Mouse (Mus musculus) midbrain, postnatal 0 days (tissue): Measurements from ENCODE around the gene Zscan12. TPM values are rescaled to one million over a fixed set of nuclear protein-coding genes. Genes with fewer than 3 reads are reported as not detected.

ENCODE experiments used
- ATAC-seq: fragments of 200-750 bp; cut with Nextera tagmentation; 2 replicates; pipeline ENCODE4 v1.8.0; 2017; ENCODE audit warnings: moderate number of reproducible peaks, mild to moderate bottlenecking, moderate TSS enrichment, moderate library complexity; ENCODE audit not compliant: low FRiP score
- DNase-seq: peaks from one replicate; pipeline ENCODE4 v3.0.0-alpha.2; 2015; ENCODE audit warnings: low spot score
- H3K27ac ChIP-seq: fragments of 300-500 bp; sonication (generic); 2 replicates; pipeline ENCODE4 v1.5.1; 2014; ENCODE audit warnings: low read depth, mild to moderate bottlenecking, low read length, mixed read lengths
- H3K27me3 ChIP-seq: fragments of 300-500 bp; sonication (generic); 2 replicates; pipeline ENCODE4 v1.6.1; 2014; ENCODE audit warnings: low read length, control low read depth, mixed read lengths; ENCODE audit not compliant: insufficient read depth
- H3K36me3 ChIP-seq: fragments of 300-500 bp; sonication (generic); 2 replicates; pipeline ENCODE4 v1.6.1; 2014; ENCODE audit warnings: low read length, control low read depth, mixed read lengths; ENCODE audit not compliant: insufficient read depth
- H3K4me1 ChIP-seq: fragments of 300-500 bp; sonication (generic); 2 replicates; pipeline ENCODE4 v1.6.1; 2014; ENCODE audit warnings: mild to moderate bottlenecking, control low read depth, antibody characterized with exemption, low read length, mixed read lengths; ENCODE audit not compliant: insufficient read depth
- H3K4me2 ChIP-seq: fragments of 300-500 bp; sonication (generic); 2 replicates; pipeline ENCODE4 v1.6.1; 2014; ENCODE audit warnings: low read depth, mild to moderate bottlenecking, low read length, mixed read lengths; ENCODE audit not compliant: poor library complexity, severe bottlenecking
- H3K4me3 ChIP-seq: fragments of 300-500 bp; sonication (generic); 2 replicates; pipeline ENCODE4 v1.5.1; 2014; ENCODE audit warnings: low read depth, mild to moderate bottlenecking, low read length, moderate library complexity
- H3K9ac ChIP-seq: fragments of 300-500 bp; sonication (generic); replicated peaks from 2 replicates; pipeline ENCODE4 v1.6.1; 2014; ENCODE audit warnings: mild to moderate bottlenecking, low read length, moderate library complexity, mixed read lengths; ENCODE audit not compliant: poor library complexity, severe bottlenecking
- H3K9me3 ChIP-seq: fragments of 300-500 bp; sonication (generic); 2 replicates; pipeline ENCODE4 v1.6.1; 2016; ENCODE audit warnings: low read length, control low read depth
- CTCF ChIP-seq: IDR thresholded peaks from 2 replicates; pipeline ENCODE4 v1.5.1; 2016; ENCODE audit warnings: antibody characterized with exemption, mild to moderate bottlenecking
- WGBS: fragments of 180-500 bp; shearing (Covaris S2); extraction: QIAGEN DNeasy Blood & Tissue Kit; methylation state at CpG from one replicate; pipeline ENCODE4 v1.1.7; 2014; 5-methylcytosine and 5-hydroxymethylcytosine counted together
- microRNA-seq: library from miRNA; unstranded; fragments of <30 nt; microRNA quantifications from one replicate; pipeline ENCODE4, GENCODE M21; 2016; ENCODE audit warnings: borderline number of aligned reads
- polyA plus RNA-seq: library from polyadenylated mRNA; unstranded; fragments of >200 nt; fragmentation: Nextera tagmentation; extraction: Ambion mirVana; gene quantifications from 2 replicates; pipeline ENCODE4 v1.2.1, GENCODE M21; 2015
- total RNA-seq: library from RNA; depleted of rRNA; stranded (reverse); fragments of >200 nt; gene quantifications from 2 replicates; pipeline ENCODE4 v1.2.3, GENCODE M21; 2014; rRNA removed

Zscan12 gene
- total and polyA plus RNA-seq, 2 experiments from 2014 or later, result 5.0 to 7.2 TPM

- 59% methylated on average over 14 of the region's 15 CpGs for WGBS
- Histone ChIP-seq H3K27me3 (no peaks in the 10 kb centered on the region), H3K9me3 (no peaks in the 10 kb centered on the region), H3K4me3 (no peak overlapping the region), H3K4me2 (no peak overlapping the region), H3K36me3 (no peaks in the 10 kb centered on the region), H3K9ac (no peak overlapping the region), H3K4me1 (no peaks in the 10 kb centered on the region), H3K27ac (no peak overlapping the region)
- ATAC-seq (no peak), DNase-seq (no peak)
- TF ChIP-seq CTCF, result no peak
These were observed 51.9 kb downstream of the Zscan12 start for GRCm38 (mm10) chr13:21414231-21415212.

GRCm38 (mm10) chr13:21415266-21415665, 52.6 kb downstream of the Zscan12 start:
- DNase-seq (no peak), ATAC-seq (no peak)
- Histone ChIP-seq H3K4me3 (no peak overlapping the region), H3K9ac (no peak overlapping the region), H3K27ac (no peak overlapping the region), H3K9me3 (no peaks in the 10 kb centered on the region), H3K4me2 (no peak overlapping the region), H3K4me1 (no peaks in the 10 kb centered on the region), H3K36me3 (no peaks in the 10 kb centered on the region), H3K27me3 (no peaks in the 10 kb centered on the region)
- 77% methylated on average over 4 of the region's 4 CpGs for WGBS
- TF ChIP-seq CTCF, result no peak

- 96% methylated on average over 2 of the region's 2 CpGs for WGBS
- H3K27ac ChIP-seq, result no peak overlapping the region
- H3K4me2 ChIP-seq, result no peak overlapping the region
- DNase-seq (no peak), ATAC-seq (no peak)
- H3K36me3 ChIP-seq, result no peaks in the 10 kb centered on the region
- no peaks in the 10 kb centered on the region for H3K9me3 ChIP-seq
- H3K4me3 ChIP-seq, result no peak overlapping the region
- TF ChIP-seq CTCF, result no peak
- no peak overlapping the region for H3K9ac ChIP-seq
- H3K4me1 ChIP-seq, result no peaks in the 10 kb centered on the region
- no peaks in the 10 kb centered on the region for H3K27me3 ChIP-seq
These were observed 53.1 kb downstream of the Zscan12 start for GRCm38 (mm10) chr13:21415750-21416149.

- no peak for TF ChIP-seq CTCF
- Histone ChIP-seq H3K4me3 (no peak overlapping the region), H3K36me3 (no peaks in the 10 kb centered on the region), H3K4me2 (no peak overlapping the region), H3K9me3 (no peaks in the 10 kb centered on the region), H3K4me1 (no peaks in the 10 kb centered on the region), H3K27me3 (no peaks in the 10 kb centered on the region), H3K27ac (no peak overlapping the region), H3K9ac (no peak overlapping the region)
- no peak for ATAC-seq
- DNase-seq, result no peak
- WGBS, result 79% methylated on average over 6 of the region's 6 CpGs
These were observed 54.8 kb downstream of the Zscan12 start for GRCm38 (mm10) chr13:21417298-21418010.

GRCm38 (mm10) chr13:21418865-21419264, 56.2 kb downstream of the Zscan12 start:
- Histone ChIP-seq H3K9me3 (no peaks in the 10 kb centered on the region), H3K27ac (no peak overlapping the region), H3K4me2 (no peak overlapping the region), H3K36me3 (no peaks in the 10 kb centered on the region), H3K4me3 (no peak overlapping the region), H3K9ac (no peak overlapping the region), H3K4me1 (no peaks in the 10 kb centered on the region), H3K27me3 (no peaks in the 10 kb centered on the region)
- TF ChIP-seq CTCF, result no peak
- 69% methylated on average over 6 of the region's 6 CpGs for WGBS
- DNase-seq (no peak), ATAC-seq (no peak)

Small RNAs within 50 kb of the gene (microRNA-seq; reads per million reads assigned to microRNA genes)
- not detected for gene Mir6942

Other genes starting within 250 kb of the Zscan12 start
- not detected in 2 replicates for gene Olfr263, start 233.2 kb upstream of the Zscan12 start, total RNA-seq
- gene Olfr263, start 233.2 kb upstream of the Zscan12 start, polyA plus RNA-seq, result not detected in 2 replicates
- not detected in 2 replicates for gene Olfr1368, start 217.0 kb upstream of the Zscan12 start, total RNA-seq
- not detected in 2 replicates for gene Olfr1368, start 217.0 kb upstream of the Zscan12 start, polyA plus RNA-seq
- 74.5 and 76.2 TPM in 2 replicates for gene Trim27, start 183.4 kb upstream of the Zscan12 start, total RNA-seq
- gene Trim27, start 183.4 kb upstream of the Zscan12 start, polyA plus RNA-seq, result 64.2 and 65.0 TPM in 2 replicates
- gene Gpx5, start 70.1 kb upstream of the Zscan12 start, total RNA-seq, result not detected in 2 replicates
- not detected in 2 replicates for gene Gpx5, start 70.1 kb upstream of the Zscan12 start, polyA plus RNA-seq
- gene Gpx6, start 50.7 kb upstream of the Zscan12 start, total RNA-seq, result not detected in 2 replicates
- 0.26 and 0.58 TPM in 2 replicates for gene Gpx6, start 50.7 kb upstream of the Zscan12 start, polyA plus RNA-seq
- not detected in 2 replicates for gene Olfr1367, start 15.9 kb upstream of the Zscan12 start, total RNA-seq
- not detected in 2 replicates for gene Olfr1367, start 15.9 kb upstream of the Zscan12 start, polyA plus RNA-seq
- 32.9 and 40.4 TPM in 2 replicates for gene Zkscan3, start 39.9 kb downstream of the Zscan12 start, total RNA-seq
- 37.9 and 40.4 TPM in 2 replicates for gene Zkscan3, start 39.9 kb downstream of the Zscan12 start, polyA plus RNA-seq
- gene Pgbd1, start 78.2 kb downstream of the Zscan12 start, total RNA-seq, result 2.8 and 3.3 TPM in 2 replicates
- 1.9 TPM in 2 replicates for gene Pgbd1, start 78.2 kb downstream of the Zscan12 start, polyA plus RNA-seq
- gene Zscan26, start 90.9 kb downstream of the Zscan12 start, total RNA-seq, result 22.6 and 25.8 TPM in 2 replicates
- gene Zscan26, start 90.9 kb downstream of the Zscan12 start, polyA plus RNA-seq, result 19.4 and 20.1 TPM in 2 replicates
- 0.19 and 0.60 TPM in 2 replicates for gene Nkapl, start 105.7 kb downstream of the Zscan12 start, total RNA-seq
- gene Nkapl, start 105.7 kb downstream of the Zscan12 start, polyA plus RNA-seq, result 2.0 and 2.5 TPM in 2 replicates
- 7.8 and 10.0 TPM in 2 replicates for gene Zkscan4, start 116.1 kb downstream of the Zscan12 start, total RNA-seq
- gene Zkscan4, start 116.1 kb downstream of the Zscan12 start, polyA plus RNA-seq, result 6.7 and 6.9 TPM in 2 replicates
- gene Gm10065, start 116.6 kb downstream of the Zscan12 start, total RNA-seq, result not detected in 2 replicates
- not detected in 2 replicates for gene Gm10065, start 116.6 kb downstream of the Zscan12 start, polyA plus RNA-seq
- 0.22 and 0.28 TPM in 2 replicates for gene AK157302, start 132.4 kb downstream of the Zscan12 start, total RNA-seq
- gene AK157302, start 132.4 kb downstream of the Zscan12 start, polyA plus RNA-seq, result 0.49 and 0.74 TPM in 2 replicates
- gene Gm11273, start 138.6 kb downstream of the Zscan12 start, total RNA-seq, result 6.7 and 16.8 TPM in 2 replicates
- gene Gm11273, start 138.6 kb downstream of the Zscan12 start, polyA plus RNA-seq, result 6.4 and 10.6 TPM in 2 replicates
- gene Zkscan8, start 168.3 kb downstream of the Zscan12 start, total RNA-seq, result 6.9 and 10.6 TPM in 2 replicates
- 1.4 and 1.9 TPM in 2 replicates for gene Zkscan8, start 168.3 kb downstream of the Zscan12 start, polyA plus RNA-seq
- gene Olfr1366, start 180.0 kb downstream of the Zscan12 start, total RNA-seq, result not detected in 2 replicates
- gene Olfr1366, start 180.0 kb downstream of the Zscan12 start, polyA plus RNA-seq, result 0.05 and 0.12 TPM in 2 replicates
- not detected in 2 replicates for gene Olfr1535, start 197.1 kb downstream of the Zscan12 start, total RNA-seq
- 0.07 and 0.10 TPM in 2 replicates for gene Olfr1535, start 197.1 kb downstream of the Zscan12 start, polyA plus RNA-seq
- not detected in 2 replicates for gene Olfr1364, start 218.9 kb downstream of the Zscan12 start, total RNA-seq
- gene Olfr1364, start 218.9 kb downstream of the Zscan12 start, polyA plus RNA-seq, result not detected in 2 replicates